Mouse (Mus musculus) brain, embryonic 18.5 days (tissue): ENCODE data around the gene Krt12.

Source experiments
- DNase-seq: peaks from one replicate; pipeline ENCODE4 v3.0.0-alpha.2; 2012; ENCODE audit warnings: low read depth, low spot score

Gene Krt12

GRCm38 (mm10) chr11:99398832-99399231 is 23.2 kb downstream of the Krt12 start:
- DNase-seq = no peak

DNA sequence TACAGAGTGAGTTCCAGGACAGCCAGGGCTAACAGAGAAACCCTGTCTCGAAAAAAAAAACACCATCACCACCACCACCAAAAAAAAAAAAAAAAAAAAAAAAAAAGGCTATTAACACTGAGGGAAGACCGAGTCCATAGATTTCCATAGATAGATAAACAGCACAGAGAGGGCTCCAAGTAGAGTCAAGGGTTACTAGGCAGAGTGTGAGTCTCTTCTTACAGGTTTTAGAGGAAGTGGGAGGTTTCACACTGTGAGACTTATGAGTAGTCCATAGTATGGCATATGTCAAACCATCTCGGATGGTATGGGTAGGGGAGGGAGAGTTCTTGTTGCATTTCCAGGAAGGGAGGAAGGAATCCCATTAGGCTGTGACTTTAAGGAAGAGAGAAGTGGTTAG is 24.0 kb downstream of the Krt12 start:
- no peak for DNase-seq

DNA sequence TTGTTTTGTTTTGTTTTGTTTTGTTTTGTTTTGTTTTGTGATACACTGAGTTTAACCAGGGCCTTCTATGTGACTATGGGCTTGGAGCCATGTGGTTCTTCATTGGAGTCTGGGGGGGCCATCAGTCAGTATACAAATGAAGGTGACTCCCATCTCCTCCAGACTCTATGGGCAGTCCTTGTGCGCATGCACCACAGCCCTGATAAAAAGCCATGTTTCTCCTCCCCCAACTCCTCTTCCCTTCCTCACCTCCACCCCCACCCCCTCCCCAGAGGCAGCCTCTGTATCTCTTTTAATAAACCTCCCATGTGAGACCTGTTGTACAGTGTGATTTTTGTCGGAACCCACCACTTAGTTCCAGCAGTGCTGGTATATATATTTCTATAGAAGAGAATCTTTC is 25.4 kb downstream of the Krt12 start:
- DNase-seq = no peak

- no peak for DNase-seq
These were observed 26.0 kb downstream of the Krt12 start for GRCm38 (mm10) chr11:99396034-99396433.

- no peak for DNase-seq
These were observed 29.6 kb downstream of the Krt12 start for GRCm38 (mm10) chr11:99392492-99392891.

GRCm38 (mm10) chr11:99391375-99391774 is 30.7 kb downstream of the Krt12 start:
- no peak for DNase-seq

DNA sequence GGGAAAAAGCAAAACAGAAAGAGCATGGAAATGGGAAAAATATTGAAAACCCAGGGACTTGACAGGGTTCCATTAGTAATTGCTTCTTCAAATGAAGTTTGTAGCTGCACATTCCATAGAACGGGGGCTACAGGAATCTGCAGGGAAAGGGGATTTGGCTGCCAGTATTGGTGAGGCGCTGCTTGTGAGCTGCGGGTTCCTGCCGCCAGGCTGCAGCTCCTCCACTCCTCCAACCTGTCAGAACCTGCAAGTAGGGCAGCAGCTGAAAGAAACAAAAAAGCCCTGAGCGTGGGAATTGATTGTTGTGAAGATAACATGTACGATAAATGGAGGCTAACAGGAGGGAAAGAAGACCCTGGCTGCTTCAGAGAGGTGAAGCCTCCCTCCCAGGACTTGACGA is 31.2 kb downstream of the Krt12 start:
- DNase-seq = no peak

DNA sequence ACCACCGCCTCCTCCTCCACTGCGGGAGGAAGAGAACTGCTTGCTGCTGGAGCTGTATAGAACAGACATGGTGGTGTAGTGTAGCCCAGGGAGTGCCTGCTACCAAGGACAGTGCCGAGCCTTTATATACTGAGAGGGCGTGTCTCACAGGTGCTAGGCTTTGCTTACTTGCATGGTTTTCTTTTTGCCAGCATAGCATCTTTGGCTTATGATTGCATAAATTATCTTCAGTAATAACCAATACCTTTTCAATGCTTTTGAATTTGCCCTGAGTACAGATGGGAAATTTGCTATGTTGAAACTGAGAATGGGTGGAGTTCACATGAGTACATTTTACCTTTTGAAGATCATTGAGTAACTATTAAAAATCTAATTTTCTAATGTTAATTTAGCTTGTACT is 32.8 kb downstream of the Krt12 start, which contains the start of gene Krt10:
Krt10 (minus strand) TSS at position 101 of the 400 bp plus-strand sequence.
- no peak for DNase-seq

DNA sequence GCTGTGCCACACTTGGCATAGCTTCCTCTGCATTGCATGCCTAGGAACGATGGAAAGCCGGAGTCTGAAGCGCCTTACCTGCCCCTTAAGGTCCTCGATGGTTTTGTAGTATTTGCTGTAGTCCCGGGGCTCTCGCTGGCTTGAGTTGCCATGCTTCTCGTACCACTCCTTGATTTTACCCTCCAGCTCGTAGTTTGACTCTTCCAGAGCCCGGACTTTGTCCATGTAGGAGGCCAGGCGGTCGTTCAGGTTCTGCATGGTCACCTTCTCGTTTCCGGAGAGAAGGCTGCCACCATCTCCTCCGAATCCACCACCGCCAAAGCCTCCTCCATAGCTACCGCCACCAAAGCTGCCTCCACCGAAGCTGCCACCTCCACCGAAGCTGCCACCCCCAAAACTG is 33.4 kb downstream of the Krt12 start:
- no peak for DNase-seq

DNA sequence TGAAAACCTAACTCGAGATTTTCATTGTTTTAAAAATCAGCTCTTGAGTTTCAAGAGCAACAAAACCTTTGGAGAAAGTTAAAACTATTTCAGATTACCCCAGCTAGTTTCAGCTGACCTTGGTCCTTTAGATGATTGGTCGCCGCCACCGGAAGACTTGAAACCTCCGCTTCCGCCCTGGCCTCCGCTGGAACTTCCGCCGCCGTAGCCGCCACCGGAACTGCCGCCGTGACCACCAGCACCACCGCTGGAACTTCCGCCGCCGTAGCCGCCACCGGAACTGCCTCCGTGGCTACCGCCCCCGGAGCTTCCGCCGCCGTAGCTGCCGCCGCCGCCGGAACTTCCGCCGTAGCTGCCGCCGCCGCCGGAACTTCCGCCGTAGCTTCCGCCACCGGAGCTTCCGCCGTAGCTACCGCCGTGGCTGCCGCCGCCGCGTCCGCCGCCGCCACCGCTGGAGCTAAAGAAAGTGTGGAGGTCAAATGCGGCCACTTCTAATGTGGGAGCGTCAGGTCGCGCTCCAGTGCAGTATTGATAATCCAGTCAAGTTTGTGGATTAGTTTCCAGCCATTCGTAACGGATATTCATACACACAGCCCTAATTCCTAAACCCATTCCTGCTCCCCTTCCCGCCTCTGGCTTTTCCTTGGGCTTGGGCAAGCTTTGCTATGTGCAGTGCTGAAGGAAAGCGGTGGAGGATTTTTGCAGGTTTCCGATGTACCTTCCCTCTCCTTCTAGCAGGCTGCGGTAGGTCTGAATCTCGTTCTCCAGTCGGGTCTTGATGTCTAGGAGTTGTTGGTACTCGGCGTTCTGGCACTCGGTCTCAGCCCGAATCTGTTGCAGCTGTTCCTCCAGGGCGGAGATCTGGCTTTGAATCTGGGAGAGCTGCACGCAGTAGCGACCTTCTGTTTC is 36.0 kb downstream of the Krt12 start:
- peak; percentile 67 for DNase-seq

DNA sequence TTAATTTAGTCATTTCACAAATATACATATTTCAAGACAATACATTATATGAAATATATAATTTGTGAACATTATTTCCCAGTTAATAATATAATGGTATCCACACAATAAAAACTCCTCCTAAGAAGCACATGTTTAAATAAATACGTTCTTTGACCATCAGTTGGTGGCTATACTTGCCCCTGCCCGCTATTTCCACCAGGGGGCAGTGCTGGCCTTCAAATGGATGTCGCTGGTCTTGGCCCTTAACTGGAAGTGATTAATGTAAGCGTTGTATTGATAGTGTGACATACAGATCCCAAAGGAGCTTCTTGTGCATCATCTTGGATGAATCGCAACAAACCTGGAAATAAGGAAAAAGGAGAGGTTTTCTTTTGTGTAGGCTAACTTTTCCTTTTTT is 42.5 kb downstream of the Krt12 start:
- no peak for DNase-seq

- no peak for DNase-seq
These were observed 47.3 kb downstream of the Krt12 start, which contains the start of gene Krt28 for GRCm38 (mm10) chr11:99374803-99375202. Gene Krt28, minus strand, starts transcription at chr11:99374903.

DNA sequence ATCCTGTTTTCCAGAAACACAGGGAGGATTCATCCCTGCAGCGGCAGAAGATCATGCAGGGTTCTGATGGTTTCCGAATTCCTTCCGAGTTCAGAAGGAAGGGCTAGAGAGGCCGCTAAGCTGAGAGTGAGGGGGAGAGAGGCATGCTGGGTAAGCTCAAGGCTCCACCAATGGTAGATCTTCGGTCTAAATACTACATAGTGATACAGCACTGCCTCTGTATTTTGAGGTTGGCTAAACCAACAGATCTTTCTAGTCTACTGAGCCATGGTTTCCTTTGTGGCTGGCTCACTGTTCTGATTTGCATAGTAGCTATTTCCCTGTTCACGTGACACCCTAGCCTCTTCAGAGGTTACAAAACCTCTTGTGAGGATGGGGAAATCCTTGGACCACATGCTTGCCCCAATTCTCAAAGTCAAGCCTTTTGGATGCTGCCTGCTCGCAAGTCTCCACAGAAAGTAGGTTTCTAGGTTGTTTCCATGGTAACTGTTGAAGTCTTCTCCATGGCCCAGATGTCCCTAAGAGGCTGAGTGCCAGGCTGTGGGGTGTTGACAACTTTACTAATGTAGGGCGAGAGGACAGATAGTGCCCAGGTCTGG is 52.1 kb downstream of the Krt12 start:
- DNase-seq = peak; percentile 39

GRCm38 (mm10) chr11:99369229-99369628 is 52.8 kb downstream of the Krt12 start:
- no peak for DNase-seq

GRCm38 (mm10) chr11:99366791-99367190 is 55.3 kb downstream of the Krt12 start:
- no peak for DNase-seq
